Mouse (Mus musculus): Measurements from ENCODE around the gene Gm45233. TPM values are rescaled to one million over a fixed set of nuclear protein-coding genes. Genes with fewer than 3 reads are reported as not detected.

The Gm45233 gene
- polyA plus RNA-seq, 1 experiment from 2014 or later: not detected

DNA sequence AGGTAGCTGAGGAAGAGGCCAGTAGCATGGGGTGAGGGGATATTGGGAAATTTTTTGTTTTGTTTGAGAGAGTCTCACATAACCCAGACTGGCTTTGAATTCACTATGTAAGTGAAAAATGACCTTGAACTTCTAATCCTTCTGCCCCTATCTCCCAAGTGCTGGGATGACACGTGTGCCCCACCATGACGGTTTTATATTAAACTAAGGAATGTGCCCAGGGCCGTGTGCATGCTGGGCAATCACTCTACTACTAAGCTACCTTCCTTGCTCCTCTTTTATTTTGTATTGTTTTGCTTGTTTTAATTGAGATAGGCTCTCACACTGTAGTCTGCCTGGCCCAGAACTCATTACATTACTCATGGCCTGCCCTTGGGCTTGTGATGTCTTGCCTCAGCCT lies 2.9 kb upstream of the Gm45233 start:
- 67% methylated on average over 3 of the region's 3 CpGs for WGBS
- no peak for ATAC-seq (replicated peaks; ENCODE audit: low FRiP score)

DNA sequence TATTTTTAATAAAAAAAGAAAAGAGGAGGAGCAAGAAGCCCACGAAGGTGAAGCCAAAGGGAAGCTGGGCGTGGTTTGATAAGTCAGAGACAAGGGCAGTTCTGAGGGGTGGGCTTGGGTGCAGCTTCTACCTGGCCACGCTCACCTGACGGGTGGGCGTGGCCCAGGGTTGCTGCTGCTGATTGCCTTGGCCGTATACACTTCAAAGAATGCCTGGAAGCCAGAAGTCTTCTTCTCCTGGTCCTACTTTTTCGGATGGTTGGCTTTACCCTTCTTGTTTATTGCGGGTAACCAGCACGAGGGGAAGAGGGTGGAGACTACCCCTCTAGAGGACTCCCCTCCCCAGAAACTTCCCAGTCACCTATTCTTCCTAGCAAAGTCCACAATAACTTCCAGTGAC lies 1.2 kb upstream of the Gm45233 start:
- Histone ChIP-seq H3K4me3 (ENCODE audit: low read depth, low read length) (peak overlapping the region; percentile 52), H3K9ac (ENCODE audit: low read length) (peak overlapping the region; percentile 63), H3K27me3 (ENCODE audit: control insufficient read depth, insufficient read depth, low read length) (no peaks in the 10 kb centered on the region), H3K4me1 (replicated peaks; ENCODE audit: control insufficient read depth, insufficient read depth, low read length) (peaks cover 7% of the 10 kb centered on the region; the same call in 1 of the 2 replicates), H3K9me3 (ENCODE audit: control insufficient read depth, low read length) (no peaks in the 10 kb centered on the region), H3K27ac (ENCODE audit: low read depth, low read length) (no peak overlapping the region), H3K36me3 (ENCODE audit: control insufficient read depth, insufficient read depth, low read length) (no peaks in the 10 kb centered on the region), H3K4me2 (ENCODE audit: low read depth, low read length, severe bottlenecking) (peak overlapping the region; percentile 81)
- WGBS: 12% methylated on average over 9 of the region's 9 CpGs
- no peak for DNase-seq (ENCODE audit: low spot score)
- no peak for ATAC-seq (replicated peaks; ENCODE audit: low FRiP score)

More for the DNA sequence above, 2.9 kb upstream of the Gm45233 start:
- no peak overlapping the region for H3K27ac ChIP-seq (ENCODE audit: low read depth, low read length)
- H3K4me3 ChIP-seq (ENCODE audit: low read depth, low read length): no peak overlapping the region
- DNase-seq (ENCODE audit: low spot score): no peak
- H3K9ac ChIP-seq (ENCODE audit: low read length): no peak overlapping the region
- H3K36me3 ChIP-seq (ENCODE audit: control insufficient read depth, insufficient read depth, low read length): no peaks in the 10 kb centered on the region
- no peaks in the 10 kb centered on the region for H3K9me3 ChIP-seq (ENCODE audit: control insufficient read depth, low read length)
- peaks cover 7% of the 10 kb centered on the region; the same call in 1 of the 2 replicates for H3K4me1 ChIP-seq (replicated peaks; ENCODE audit: control insufficient read depth, insufficient read depth, low read length)
- no peaks in the 10 kb centered on the region for H3K27me3 ChIP-seq (ENCODE audit: control insufficient read depth, insufficient read depth, low read length)
- no peak overlapping the region for H3K4me2 ChIP-seq (ENCODE audit: low read depth, low read length, severe bottlenecking)

GRCm38 (mm10) chr7:43443126-43443916 lies 607 bp upstream of the Gm45233 start:
- WGBS: under 1% methylated on average over 36 of the region's 36 CpGs

DNA sequence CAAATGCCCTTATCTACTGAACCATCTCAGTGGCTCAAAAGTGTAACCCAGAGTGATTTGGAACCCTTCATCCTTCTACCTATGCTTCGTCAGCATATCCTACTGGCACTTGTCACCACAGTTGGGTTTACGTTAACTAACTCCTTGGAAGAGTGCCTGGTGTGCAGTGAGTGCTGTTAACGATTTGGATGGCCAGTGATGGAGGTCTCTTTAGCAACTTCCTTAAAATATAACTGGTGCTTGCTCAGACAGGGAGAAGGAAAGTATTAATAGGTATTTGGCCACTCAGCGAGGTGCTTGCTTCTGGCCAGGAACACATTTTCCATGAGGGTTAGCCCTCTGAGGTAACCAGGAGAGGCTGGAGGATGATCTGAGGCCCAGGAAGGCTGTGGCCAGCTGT lies 3.9 kb downstream of the Gm45233 start:
- 95% methylated on average over 4 of the region's 4 CpGs for WGBS
- Histone ChIP-seq H3K4me3 (ENCODE audit: low read depth, low read length) (no peak overlapping the region), H3K27ac (ENCODE audit: low read depth, low read length) (no peak overlapping the region), H3K9ac (ENCODE audit: low read length) (no peak overlapping the region), H3K27me3 (ENCODE audit: control insufficient read depth, insufficient read depth, low read length) (no peaks in the 10 kb centered on the region), H3K9me3 (ENCODE audit: control insufficient read depth, low read length) (no peaks in the 10 kb centered on the region), H3K4me1 (replicated peaks; ENCODE audit: control insufficient read depth, insufficient read depth, low read length) (peaks cover 4% of the 10 kb centered on the region; the same call in 1 of the 2 replicates), H3K4me2 (ENCODE audit: low read depth, low read length, severe bottlenecking) (no peak overlapping the region), H3K36me3 (ENCODE audit: control insufficient read depth, insufficient read depth, low read length) (no peaks in the 10 kb centered on the region)
- DNase-seq (ENCODE audit: low spot score) (no peak), ATAC-seq (replicated peaks; ENCODE audit: low FRiP score) (no peak)

More at GRCm38 (mm10) chr7:43443126-43443916, 607 bp upstream of the Gm45233 start:
- Histone ChIP-seq H3K36me3 (ENCODE audit: control insufficient read depth, insufficient read depth, low read length) (no peaks in the 10 kb centered on the region), H3K4me1 (replicated peaks; ENCODE audit: control insufficient read depth, insufficient read depth, low read length) (peaks cover 7% of the 10 kb centered on the region; the same call in 1 of the 2 replicates), H3K4me3 (ENCODE audit: low read depth, low read length) (peak overlapping the region; percentile 52), H3K9me3 (ENCODE audit: control insufficient read depth, low read length) (no peaks in the 10 kb centered on the region), H3K27ac (ENCODE audit: low read depth, low read length) (peak overlapping the region; percentile 55), H3K9ac (ENCODE audit: low read length) (peak overlapping the region; percentile 63), H3K4me2 (ENCODE audit: low read depth, low read length, severe bottlenecking) (peak overlapping the region; percentile 81), H3K27me3 (ENCODE audit: control insufficient read depth, insufficient read depth, low read length) (no peaks in the 10 kb centered on the region)
- ATAC-seq (replicated peaks; ENCODE audit: low FRiP score) (peak; percentile 83), DNase-seq (ENCODE audit: low spot score) (peak; percentile 79)

DNA sequence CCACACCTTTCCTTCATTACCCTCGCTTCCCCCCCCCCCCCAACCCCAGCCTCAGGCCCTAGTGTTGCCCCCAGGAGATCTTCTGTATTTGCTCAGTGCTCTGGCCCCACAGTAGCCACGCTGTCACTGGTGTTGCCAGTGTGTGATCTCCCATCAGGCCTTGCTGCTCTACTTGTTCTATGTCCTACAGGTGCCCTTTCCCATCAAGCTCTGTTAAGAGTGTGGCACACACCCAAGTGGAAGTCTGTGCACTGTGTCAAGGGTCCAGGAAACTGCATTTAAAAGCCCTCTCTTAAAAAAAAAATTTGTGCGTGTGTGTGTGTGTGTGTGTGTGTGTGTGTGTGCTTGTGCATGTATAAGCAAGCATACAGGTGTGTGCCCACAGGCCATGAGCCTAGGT lies 4.3 kb downstream of the Gm45233 start:
- Histone ChIP-seq H3K9me3 (ENCODE audit: control insufficient read depth, low read length) (no peaks in the 10 kb centered on the region), H3K27me3 (ENCODE audit: control insufficient read depth, insufficient read depth, low read length) (no peaks in the 10 kb centered on the region), H3K36me3 (ENCODE audit: control insufficient read depth, insufficient read depth, low read length) (no peaks in the 10 kb centered on the region), H3K4me1 (replicated peaks; ENCODE audit: control insufficient read depth, insufficient read depth, low read length) (peaks cover 3% of the 10 kb centered on the region; the same call in 1 of the 2 replicates), H3K4me2 (ENCODE audit: low read depth, low read length, severe bottlenecking) (no peak overlapping the region), H3K27ac (ENCODE audit: low read depth, low read length) (no peak overlapping the region), H3K9ac (ENCODE audit: low read length) (no peak overlapping the region), H3K4me3 (ENCODE audit: low read depth, low read length) (no peak overlapping the region)
- 90% methylated on average over 2 of the region's 3 CpGs for WGBS
- DNase-seq (ENCODE audit: low spot score) (no peak), ATAC-seq (replicated peaks; ENCODE audit: low FRiP score) (no peak)

DNA sequence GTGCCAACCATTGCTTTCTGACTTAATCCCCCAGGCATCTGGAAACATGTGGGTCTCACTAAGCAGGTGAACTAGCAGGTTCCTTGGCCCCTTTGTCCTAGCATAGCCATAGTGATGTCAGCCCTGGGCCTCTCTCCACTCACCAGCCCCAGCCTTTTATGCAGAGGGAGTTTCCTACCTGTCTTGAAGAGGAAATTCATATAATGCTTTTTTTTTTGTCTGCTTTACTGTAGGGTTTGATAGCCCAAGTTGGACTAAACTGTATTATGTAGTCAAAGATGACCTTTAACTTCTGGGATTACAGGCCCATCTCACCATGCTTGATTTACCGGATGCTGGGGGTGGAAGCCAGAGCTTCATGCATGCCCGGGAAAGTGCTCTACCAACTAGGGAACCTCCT lies 5.9 kb downstream of the Gm45233 start:
- no peaks in the 10 kb centered on the region for H3K27me3 ChIP-seq (ENCODE audit: control insufficient read depth, insufficient read depth, low read length)
- WGBS: 98% methylated on average over 2 of the region's 2 CpGs
- no peak overlapping the region for H3K4me2 ChIP-seq (ENCODE audit: low read depth, low read length, severe bottlenecking)
- no peak for DNase-seq (ENCODE audit: low spot score)
- no peaks in the 10 kb centered on the region for H3K4me1 ChIP-seq (replicated peaks; ENCODE audit: control insufficient read depth, insufficient read depth, low read length)
- H3K27ac ChIP-seq (ENCODE audit: low read depth, low read length): no peak overlapping the region
- H3K9ac ChIP-seq (ENCODE audit: low read length): no peak overlapping the region
- no peaks in the 10 kb centered on the region for H3K9me3 ChIP-seq (ENCODE audit: control insufficient read depth, low read length)
- no peak for ATAC-seq (replicated peaks; ENCODE audit: low FRiP score)
- H3K36me3 ChIP-seq (ENCODE audit: control insufficient read depth, insufficient read depth, low read length): no peaks in the 10 kb centered on the region
- H3K4me3 ChIP-seq (ENCODE audit: low read depth, low read length): no peak overlapping the region

- no peak for ATAC-seq (replicated peaks; ENCODE audit: low FRiP score)
- Histone ChIP-seq H3K4me3 (ENCODE audit: low read depth, low read length) (no peak overlapping the region), H3K36me3 (ENCODE audit: control insufficient read depth, insufficient read depth, low read length) (no peaks in the 10 kb centered on the region; the same call in 1 of the 2 replicates), H3K9ac (ENCODE audit: low read length) (no peak overlapping the region), H3K4me2 (ENCODE audit: low read depth, low read length, severe bottlenecking) (no peak overlapping the region), H3K9me3 (ENCODE audit: control insufficient read depth, low read length) (no peaks in the 10 kb centered on the region), H3K4me1 (replicated peaks; ENCODE audit: control insufficient read depth, insufficient read depth, low read length) (no peaks in the 10 kb centered on the region), H3K27me3 (ENCODE audit: control insufficient read depth, insufficient read depth, low read length) (no peaks in the 10 kb centered on the region), H3K27ac (ENCODE audit: low read depth, low read length) (no peak overlapping the region)
- WGBS: 94% methylated on average over 11 of the region's 11 CpGs
- DNase-seq (ENCODE audit: low spot score): no peak
Measured at GRCm38 (mm10) chr7:43451726-43452125, 7.8 kb downstream of the Gm45233 start.

GRCm38 (mm10) chr7:43452609-43453008 lies 8.7 kb downstream of the Gm45233 start:
- WGBS: 46% methylated on average over 4 of the region's 4 CpGs
- Histone ChIP-seq H3K4me3 (ENCODE audit: low read depth, low read length) (no peak overlapping the region), H3K27me3 (ENCODE audit: control insufficient read depth, insufficient read depth, low read length) (no peaks in the 10 kb centered on the region), H3K9ac (ENCODE audit: low read length) (no peak overlapping the region), H3K4me2 (ENCODE audit: low read depth, low read length, severe bottlenecking) (no peak overlapping the region), H3K9me3 (ENCODE audit: control insufficient read depth, low read length) (no peaks in the 10 kb centered on the region), H3K4me1 (replicated peaks; ENCODE audit: control insufficient read depth, insufficient read depth, low read length) (no peaks in the 10 kb centered on the region), H3K36me3 (ENCODE audit: control insufficient read depth, insufficient read depth, low read length) (no peaks in the 10 kb centered on the region; the same call in 1 of the 2 replicates), H3K27ac (ENCODE audit: low read depth, low read length) (no peak overlapping the region)
- no peak for ATAC-seq (replicated peaks; ENCODE audit: low FRiP score)
- no peak for DNase-seq (ENCODE audit: low spot score)
